Mouse (Mus musculus): ENCODE data around the gene Prx.
"Not testable (repeated sequence)": the region's sequence is repeated elsewhere in the genome, so short reads cannot be mapped to it uniquely, and the experiment has no call there.

Prx gene

DNA sequence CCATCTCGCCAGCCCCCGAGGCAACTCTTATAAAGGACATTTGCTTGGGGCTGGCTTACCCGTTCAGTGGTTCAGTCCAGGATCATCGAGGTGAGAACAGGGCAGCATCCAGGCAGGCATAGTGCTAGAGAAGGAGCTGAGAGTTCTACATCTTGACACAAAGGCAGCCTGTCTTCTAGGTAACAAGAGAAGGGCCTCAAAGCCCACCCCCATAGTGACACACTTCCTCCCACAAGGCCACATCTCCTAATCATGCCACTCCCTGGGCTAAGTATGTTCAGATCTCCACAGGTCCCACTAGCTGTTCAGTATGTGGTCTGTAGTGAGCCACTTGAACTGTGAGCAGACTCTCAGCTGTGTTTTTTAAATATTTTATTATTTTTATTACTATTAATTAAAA is 15.3 kb upstream of the Prx start:
- DNase-seq (ENCODE audit: low read depth, low spot score): no peak

DNA sequence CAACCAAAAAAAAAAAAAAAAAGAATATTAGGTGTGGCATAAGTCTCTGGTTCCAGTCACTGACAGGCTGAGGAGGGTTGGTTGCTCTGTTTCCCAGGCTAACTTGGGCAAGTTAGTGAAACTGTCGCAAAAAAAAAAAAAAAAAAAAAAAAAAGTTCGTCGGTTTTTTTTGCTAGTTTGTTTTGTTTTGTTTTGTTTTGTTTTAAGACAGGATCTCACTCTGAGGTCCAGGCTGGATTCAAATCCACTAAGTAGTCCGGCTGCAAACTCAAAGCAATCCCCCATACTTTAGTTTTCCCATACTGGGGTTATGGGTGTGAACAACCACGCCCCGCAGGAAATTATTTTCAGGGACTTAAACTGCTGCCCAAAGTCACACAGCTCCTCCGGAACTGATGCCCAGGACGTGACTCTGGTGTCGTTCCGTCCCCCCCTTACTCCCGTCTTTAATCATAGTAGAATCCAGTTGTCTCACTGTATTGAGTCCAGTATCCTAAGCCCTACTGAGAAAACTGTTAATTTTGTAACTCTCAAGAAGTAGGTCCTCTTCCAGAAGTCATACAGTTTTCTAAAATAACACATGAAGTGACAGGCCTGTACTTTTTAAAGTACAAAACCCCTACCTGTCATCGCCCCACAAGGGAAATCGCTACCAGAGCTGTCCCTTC is 12.9 kb upstream of the Prx start:
- no peak for DNase-seq (ENCODE audit: low read depth, low spot score)

DNA sequence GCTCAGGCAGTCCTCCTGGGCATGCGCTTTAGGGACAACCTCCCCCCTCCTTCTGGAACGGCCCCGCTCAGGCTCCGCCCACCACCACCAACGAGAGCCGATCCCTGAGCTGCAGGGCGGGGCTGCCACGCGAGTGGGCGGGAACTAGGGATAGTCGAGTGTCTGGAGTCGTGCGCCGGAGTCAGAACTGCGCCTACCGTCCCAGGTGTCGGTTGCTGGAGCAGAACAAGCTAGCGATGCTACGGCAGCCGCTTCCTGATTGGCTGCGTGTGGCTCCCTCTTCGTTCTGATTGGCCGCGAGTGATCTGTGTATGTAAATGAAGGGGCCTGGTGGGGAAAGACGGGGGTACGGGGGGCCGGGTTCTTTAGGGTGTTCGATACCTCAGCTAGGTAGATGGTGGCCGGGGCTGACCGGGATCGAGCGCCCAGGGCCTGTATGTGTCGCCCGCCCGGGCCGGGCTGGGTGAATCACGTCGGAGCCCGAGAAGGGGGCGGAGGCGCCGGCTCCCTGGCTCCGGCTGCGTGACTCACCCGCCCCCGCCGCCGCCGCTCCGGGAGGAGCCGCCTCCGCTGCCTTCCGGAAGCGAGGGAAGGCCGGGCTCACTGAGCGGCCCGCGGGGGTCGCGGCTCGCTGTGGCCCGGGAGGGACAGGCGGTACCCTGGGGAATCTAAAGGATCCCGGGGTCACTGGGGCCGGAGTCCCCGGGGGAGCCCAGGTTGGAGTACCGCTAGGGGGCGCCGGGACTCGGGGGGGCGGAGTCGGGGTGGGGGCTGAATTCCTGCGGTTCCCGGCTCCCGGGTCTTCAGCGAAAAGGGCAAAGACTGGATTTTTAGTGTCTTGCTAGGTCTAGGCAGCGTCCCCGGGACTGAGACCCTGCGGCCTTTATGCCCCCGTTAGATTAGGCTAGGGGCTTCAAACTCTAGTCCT is 12.1 kb upstream of the Prx start, which contains the start of gene Sertad1:
Gene Sertad1 (plus strand): TSS at position 141 of the 928 bp plus-strand sequence.
- peak; percentile 98 for DNase-seq (ENCODE audit: low read depth, low spot score)

DNA sequence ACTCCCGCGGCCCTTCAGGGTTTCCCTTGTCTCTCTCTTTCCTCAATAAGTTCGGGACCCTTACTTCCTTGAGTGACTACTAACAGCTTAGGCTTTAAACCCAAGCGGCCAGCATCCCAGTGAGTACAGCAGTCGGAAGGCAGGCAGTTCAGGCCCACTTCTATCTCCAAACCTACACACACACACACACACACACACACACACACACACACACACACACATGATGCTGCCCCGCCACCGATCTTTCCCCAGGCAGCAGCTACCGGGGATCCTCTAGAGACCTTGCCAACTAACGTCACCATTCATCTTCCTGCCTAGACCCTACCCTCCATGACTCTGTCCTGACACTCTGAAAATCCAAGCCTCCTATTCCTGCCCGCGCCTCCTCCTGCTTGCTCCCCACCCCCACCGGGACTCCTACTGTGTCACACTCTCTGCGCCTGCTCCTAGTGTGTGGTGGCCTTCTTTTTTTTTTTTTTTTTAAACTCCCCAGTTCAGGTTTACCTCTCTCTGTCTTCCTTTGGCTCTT is 11.3 kb upstream of the Prx start:
- DNase-seq (ENCODE audit: low read depth, low spot score): no peak

DNA sequence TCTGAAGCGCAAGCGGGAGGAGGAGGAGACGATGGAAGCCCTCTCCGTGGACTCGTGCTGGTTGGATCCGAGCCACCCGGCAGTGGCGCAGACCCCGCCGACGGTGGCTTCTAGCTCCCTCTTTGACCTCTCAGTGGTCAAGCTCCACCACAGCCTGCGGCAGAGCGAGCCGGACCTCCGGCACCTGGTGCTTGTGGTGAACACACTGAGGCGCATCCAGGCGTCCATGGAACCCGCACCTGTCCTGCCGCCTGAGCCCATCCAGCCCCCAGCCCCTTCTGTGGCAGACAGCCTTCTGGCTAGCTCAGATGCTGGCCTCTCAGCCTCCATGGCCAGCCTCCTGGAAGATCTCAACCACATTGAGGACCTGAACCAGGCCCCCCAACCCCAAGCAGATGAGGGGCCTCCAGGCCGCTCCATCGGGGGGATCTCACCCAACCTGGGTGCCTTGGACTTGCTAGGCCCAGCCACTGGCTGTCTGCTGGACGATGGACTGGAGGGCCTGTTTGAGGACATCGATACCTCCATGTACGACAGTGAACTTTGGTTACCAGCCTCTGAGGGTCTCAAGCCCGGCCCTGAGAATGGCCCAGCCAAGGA is 9.8 kb upstream of the Prx start:
- DNase-seq (ENCODE audit: low read depth, low spot score): no peak

DNA sequence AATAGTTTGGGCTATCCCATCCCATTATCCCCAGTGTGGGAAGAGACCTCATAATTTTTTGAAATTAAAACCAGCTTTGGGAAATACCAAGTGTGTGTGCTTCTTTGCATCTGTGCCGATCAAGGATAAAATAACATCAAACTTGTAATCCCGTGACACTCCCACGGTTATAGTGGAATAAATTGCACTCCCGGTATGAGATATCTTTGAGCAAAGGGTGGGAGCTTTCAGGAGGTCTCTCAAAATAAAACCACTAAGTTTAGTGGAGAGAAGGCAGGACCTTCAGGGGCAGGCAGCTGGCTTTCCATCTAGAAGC is 8.9 kb upstream of the Prx start:
- DNase-seq (ENCODE audit: low read depth, low spot score): no peak

DNA sequence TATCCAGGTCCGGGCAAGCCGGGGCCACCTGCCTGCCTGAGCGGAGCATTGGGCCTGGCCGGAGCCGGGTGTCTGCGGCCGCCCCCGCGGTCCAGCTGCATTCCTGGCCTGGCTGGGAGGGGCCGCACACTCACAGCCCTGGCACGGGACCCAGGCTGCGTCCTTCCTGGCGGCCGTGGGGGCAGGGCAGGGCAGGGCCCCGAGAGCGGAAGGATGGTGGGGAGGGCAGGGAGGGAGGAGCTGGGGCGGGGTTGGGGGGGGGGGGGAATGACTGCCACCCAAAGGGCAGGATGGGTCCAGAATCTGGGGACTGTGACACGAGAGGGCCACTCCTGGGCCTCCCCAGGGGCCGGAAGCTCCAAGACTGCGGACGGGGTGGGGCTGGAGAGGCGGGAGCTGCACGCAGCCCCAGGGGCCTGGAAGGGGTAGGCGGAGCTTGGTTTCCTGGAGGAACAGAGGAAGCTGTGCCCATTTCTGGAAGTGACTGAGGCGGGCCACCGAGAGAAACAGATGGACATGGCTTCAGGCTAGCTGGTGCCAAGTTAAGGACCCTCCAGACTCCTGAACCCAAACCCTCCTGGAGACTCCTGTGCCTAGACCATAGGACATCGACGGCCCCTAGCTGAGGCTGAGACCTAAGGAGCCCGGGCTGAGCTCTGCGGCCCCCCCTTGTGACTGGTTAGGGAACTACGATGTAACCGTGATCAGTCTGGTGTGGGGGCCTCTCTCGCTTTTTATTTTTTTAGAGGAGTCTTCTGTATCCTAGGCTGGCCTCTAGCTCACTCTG is 8.4 kb upstream of the Prx start:
- DNase-seq (ENCODE audit: low read depth, low spot score): no peak

DNA sequence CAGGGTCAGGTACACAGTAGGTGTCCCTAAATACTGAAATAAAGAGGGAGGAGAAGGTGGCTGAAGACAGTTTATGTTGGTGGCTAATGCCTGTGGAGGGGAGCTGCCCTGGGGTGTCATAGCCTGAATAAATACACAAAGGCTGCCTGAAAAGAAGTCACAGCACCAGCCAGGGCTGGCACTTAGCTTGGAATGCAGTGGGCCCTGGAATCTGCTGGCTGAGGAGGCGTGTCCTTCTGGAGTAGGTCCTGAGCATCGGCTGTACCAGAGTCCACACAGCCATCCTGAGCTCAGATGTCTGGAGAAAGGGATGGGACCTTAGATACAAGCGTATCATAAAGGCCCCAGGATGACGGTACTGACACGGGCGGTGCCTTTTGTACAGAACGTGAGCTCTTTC is 7.3 kb upstream of the Prx start:
- no peak for DNase-seq (ENCODE audit: low read depth, low spot score)

DNA sequence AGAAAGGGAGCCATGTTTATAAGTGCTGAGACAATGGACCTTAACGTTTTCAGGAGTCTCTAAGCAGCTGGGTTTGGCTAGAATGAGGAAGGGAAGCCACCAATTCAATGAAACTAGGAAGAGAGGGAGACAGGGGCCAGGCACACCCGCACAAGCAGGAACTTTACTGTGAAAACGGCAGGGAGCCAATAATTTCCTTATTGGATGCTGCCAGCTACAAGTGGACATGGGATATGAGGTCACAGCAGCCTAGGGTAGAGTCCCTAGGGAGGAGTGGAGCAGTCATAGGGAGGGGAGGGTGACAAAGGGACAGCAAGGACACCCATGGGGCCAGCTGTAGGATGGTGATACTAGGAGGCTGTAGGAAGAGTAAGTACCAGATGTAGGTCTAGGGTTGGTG is 6.1 kb upstream of the Prx start:
- DNase-seq (ENCODE audit: low read depth, low spot score): no peak

DNA sequence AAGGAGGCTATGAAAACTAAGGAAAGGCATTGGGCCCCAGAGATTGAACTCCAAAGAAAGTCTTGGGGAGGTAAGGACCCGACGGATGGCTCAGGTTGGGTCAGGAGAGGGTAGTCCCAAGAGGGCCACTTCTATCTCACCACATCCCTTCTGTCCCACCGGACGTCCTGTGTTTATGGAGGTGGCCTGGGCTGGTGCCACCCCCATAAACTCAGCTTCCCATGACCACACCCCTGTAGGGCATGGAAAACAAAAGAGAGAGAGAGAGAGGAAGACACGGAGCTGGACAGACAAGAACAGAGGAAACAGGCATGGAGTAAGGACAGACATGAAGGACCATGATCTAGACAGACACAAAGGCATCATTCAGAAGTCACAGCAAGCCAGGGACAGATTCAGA is 5.7 kb upstream of the Prx start:
- no peak for DNase-seq (ENCODE audit: low read depth, low spot score)

DNA sequence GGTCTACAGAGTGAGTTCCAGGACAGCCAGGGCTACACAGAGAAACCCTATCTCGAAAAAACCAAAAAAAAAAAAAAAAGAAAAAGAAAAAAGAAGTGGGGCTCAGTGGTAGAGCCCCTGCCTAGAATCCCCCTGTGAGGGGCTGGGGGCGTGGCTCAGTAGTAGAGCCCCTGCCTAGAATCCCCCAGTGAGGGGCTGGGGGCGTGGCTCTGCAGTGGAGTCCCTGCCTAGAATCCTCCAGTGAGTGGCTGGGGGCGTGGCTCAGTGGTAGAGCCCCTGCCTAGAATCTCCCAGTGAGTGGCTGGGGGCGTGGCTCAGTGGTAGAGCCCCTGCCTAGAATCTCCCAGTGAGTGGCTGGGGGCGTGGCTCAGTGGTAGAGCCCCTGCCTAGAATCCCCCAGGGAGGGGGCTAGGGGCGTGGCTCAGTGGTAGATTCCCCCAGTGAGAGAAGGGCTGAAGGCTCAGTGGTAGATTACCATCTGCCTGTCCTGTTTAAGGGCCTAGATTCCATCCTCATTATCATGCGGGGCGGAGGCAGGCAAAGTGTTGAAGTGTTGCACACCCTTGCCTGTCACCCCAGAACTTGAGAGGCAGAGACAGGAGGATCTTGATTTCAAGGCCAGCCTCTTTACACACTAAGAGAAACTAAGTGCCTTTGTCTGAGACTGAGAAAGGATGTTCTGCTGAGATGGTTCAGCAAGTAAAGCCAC is 4.3 kb upstream of the Prx start:
- not testable (repeated sequence) for DNase-seq (ENCODE audit: low read depth, low spot score)

DNA sequence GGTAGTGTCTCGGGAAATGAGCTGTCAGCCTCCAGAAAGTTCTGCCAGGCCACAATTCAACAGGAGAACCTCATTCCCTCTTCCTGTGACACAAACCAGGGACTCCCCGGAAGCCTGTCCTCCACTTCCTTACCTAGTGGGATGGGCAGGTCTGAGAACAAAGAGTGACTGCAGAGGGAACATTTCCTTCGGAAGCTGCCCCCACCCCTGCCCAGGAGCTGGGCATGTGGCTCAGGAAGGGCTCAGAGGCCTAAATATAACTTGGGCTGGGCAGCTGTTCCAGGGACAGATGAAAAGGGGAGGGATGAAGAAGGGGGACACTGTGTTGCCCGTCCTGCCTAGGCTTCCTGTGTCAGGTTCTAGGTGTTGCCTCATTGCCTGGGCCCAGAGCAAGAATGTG is 2.5 kb downstream of the Prx start:
- DNase-seq (ENCODE audit: low read depth, low spot score): no peak

DNA sequence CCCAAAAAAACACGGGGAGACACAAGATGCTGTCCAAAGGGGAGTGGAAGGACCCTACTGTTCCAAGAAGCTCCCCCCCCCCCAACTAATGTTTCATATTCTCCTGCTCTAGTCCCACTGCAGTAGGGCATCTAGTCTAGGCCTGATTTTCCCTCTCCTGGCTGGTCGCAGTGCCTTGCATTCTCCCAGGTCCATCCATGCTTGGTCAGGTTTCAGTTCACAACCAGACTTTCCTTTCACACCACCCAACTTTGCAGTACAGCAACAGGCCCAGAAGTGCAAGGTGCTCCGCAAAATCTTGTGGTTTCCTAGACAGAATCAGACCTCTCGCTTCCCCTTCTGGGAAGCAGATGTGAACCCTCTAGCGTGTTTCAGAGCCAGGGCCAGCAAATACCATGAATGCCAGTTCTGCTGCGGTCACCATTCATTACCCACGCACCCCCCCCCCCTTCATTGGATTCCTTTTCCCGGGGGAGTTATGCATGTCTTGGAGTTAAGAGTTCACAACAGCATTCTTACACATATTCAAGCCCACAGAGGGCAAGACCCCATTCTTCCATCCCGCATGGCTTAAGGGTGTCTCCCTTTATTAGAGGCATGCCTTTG is 7.7 kb downstream of the Prx start:
- no peak for DNase-seq (ENCODE audit: low read depth, low spot score)

DNA sequence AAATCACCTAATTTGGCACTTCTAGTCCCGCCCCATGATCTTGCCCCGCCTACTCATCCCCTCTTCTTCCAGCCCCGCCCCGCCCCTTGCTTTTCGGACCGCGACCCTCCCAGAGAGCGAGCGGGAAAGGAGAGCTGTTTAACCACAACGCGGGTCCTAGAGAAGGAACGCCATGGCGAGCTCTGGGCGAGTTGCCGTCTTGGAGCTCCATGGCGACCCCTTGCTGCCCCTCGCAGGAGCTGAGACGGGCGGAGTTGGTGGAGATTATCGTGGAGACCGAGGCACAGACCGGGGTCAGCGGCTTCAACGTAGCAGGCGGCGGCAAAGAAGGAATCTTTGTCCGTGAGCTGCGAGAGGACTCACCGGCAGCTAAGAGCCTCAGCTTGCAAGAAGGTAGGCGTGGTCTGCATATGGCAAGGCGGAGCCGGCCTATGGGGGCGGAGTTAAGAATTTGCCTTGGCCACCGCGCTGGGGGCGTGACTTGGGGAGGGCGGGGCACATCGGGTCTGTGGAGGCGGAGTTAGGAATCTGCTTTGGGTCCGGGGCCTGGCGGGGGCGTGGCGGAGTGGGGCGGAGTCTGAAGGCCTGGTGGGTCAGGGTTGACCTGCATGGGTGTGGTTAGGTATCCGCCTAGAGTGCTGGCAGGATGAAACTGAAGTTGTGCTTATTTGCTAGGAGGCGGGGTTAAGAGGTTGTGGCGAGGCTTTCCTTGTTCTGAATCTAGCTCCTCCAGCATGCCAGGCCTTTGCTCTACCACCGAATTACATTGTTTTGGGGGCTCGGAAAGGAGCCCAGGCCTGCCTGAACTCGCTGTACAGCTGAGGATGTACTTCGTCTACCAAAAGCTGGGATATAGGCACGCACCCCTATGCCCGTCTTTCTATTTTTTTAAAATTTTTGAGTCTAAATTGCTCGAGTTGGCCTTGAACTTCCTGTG is 8.9 kb downstream of the Prx start:
- peak; percentile 85 for DNase-seq (ENCODE audit: low read depth, low spot score)

DNA sequence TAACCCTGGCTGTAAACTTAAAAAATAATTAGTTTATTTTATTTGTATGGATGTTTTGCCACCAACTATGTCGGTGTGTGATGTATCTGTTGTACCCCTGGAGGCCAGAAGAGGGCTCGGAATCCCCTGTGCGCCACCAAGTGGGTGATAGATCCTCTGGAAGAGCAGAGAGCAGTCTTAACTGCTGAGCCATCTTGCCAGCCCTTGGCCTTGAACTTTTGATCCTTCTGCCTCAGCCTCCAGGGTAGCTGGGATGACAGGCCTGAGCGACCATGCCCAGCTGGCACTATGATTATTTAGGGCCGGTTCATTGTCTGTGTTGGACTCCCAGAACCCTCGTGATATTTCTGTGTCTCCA is 9.5 kb downstream of the Prx start:
- no peak for DNase-seq (ENCODE audit: low read depth, low spot score)

DNA sequence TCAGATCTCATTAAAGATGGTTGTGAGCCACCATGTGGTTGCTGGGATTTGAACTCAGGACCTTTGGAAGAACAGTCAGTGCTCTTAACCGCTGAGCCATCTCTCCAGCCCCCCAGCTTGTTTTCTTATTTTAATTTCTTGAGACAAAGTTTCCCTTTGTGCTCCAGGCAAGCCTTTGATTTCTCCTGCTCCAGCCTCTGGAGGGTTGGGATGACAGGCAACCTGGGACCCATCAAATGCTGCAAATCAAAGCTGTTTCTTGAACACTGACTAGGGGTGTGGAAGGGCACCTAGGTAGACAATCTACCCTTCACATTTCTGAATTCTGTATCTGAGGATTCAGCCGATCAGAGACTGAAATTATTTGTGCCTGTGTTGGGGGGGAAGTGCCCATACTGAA is 11.7 kb downstream of the Prx start:
- no peak for DNase-seq (ENCODE audit: low read depth, low spot score)

DNA sequence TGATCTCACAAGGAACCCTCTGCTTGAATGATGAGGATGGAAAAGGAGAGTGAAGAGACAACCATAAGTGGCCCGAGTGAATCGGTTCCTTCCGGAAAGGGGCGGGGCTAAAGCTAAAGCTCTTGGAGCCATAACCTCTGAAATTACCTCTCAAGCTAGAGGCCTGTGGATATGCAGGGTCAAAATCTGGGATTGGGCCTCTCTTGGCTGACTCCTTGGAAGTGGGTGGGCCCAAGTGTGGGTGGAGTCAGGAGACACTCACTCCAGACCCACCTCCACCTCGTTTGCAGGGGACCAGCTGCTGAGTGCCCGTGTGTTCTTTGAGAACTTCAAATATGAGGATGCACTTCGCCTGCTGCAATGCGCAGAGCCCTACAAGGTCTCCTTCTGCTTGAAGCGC is 15.8 kb downstream of the Prx start:
- no peak for DNase-seq (ENCODE audit: low read depth, low spot score)

DNA sequence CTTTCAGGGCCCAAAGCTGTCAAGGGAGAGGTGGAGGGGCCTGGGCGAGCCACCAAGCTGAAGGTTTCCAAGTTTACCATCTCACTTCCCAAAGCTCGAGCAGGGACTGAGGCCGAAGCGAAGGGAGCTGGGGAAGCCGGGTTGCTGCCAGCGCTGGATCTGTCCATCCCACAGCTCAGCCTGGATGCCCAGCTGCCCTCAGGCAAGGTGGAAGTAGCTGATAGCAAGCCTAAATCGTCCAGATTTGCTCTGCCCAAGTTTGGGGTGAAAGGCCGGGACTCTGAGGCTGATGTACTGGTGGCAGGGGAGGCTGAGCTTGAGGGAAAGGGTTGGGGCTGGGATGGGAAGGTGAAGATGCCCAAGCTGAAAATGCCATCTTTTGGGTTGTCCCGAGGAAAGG is 19.2 kb downstream of the Prx start:
- DNase-seq (ENCODE audit: low read depth, low spot score): no peak

DNA sequence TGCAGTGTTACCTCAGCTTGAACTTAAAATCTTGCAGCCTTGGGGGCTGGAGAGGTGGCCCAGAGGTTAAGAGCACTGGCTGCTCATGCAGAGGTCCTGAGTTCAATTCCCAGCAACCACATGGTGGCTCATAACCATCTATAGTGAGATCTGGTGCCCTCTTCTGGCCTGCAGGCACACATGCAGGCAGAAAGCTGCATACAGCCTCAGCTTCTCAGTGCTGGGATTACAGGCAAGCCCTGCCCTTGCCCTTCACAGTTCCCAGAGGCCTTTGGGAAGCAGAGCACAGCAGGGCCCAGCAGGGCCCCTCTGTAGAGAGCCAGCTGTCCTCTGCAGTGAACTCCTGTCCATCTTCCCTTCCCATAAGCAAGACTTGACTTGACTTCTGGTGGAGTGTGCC is 21.0 kb downstream of the Prx start:
- no peak for DNase-seq (ENCODE audit: low read depth, low spot score)

DNA sequence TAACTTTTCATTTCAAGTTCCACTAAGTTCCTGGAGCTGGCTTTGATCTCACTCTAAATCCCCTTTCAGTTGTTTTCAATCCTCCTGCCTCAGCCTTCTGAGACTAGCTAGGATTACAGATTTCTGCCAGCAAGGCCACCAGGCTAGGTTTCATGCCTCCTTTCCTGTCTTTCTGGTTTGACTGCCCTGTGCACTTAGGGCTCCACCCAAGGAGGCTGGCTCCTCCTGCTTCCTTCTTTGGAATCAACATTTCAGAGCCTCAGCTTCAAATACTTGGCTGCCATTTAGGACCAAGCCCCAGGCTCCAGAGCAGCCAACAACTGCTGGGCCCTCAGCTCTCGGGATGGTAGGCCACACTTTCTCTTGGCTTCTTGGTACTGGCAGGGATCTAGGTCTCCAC is 21.5 kb downstream of the Prx start:
- DNase-seq (ENCODE audit: low read depth, low spot score): no peak
